Mouse (Mus musculus) liver, postnatal 0 days (tissue): ENCODE results near the gene Ablim1.

Experiments used
- CTCF ChIP-seq: sonication (generic); IDR thresholded peaks from 2 replicates; pipeline ENCODE4 v1.5.1; 2016; ENCODE audit warnings: antibody characterized with exemption, low read depth
- EP300 ChIP-seq: IDR thresholded peaks from 2 replicates; pipeline ENCODE4 v1.6.1; 2016; ENCODE audit warnings: antibody characterized with exemption, low read depth, mild to moderate bottlenecking

- TF ChIP-seq CTCF (no peak), EP300 (no peak)
Observed at GRCm38 (mm10) chr19:57093698-57094004, 221.1 kb downstream of the Ablim1 start.
